Comparison of ENCODE assay signal across 9 mouse cellular contexts in the genomic region with DNA sequence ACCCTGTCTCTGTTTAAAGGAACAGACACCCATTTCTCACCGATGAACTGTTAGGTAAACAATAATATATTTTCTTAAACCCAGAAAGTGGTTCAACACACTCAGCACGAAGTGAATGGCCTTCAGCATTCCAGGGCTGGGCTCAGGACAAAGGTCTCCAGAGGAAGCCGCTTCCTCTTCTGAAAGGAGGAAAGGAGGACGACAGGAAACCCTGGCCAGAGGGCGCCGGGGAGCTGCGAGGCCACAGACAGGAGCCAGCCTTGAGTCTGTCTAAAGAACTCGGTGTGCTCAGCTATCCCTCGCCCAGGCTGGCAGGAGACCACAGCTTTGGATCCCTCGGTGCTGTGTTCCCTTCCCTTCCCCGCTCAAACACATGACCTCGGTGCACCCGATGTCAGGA. TPM values are rescaled to one million over a fixed set of nuclear protein-coding genes. Genes with fewer than 3 reads are reported as not detected.
DNase-seq lines count a peak whose midpoint lies in the region; ATAC-seq and TF ChIP-seq lines count a peak whose summit lies in the region.
"Had no signal": no experiment of that assay in that cellular context is flagged by ENCODE, and none has a peak within 500 bp of the region (broad histone marks: within the 10 kb centered on the region; RNA-seq: fewer than 3 reads in every experiment).

No protein-coding gene starts in this region.

- H3K36me3 ChIP-seq in lung, embryonic 16.5 days (ENCODE audit: control insufficient read depth, insufficient read depth, low read length): no peaks in the 10 kb centered on the region

- TF ChIP-seq POLR2A in lung, adult 2 months (IDR thresholded peaks at IDR 0.05; ENCODE audit: borderline replicate concordance, extremely low read depth, low read depth, low read length): no peak

- no peak for DNase-seq in lung, adult 2 months
- DNase-seq in adrenal gland, postnatal 4 days (ENCODE audit: low spot score in 2 of 2): peak; percentile 8 to 15
- peak; percentile 26 for DNase-seq in kidney, adult 18-20 months
- DNase-seq in lung, postnatal 4 days: peak; percentile 16 to 27
- DNase-seq in right cerebral cortex, adult 18-20 months: no peak
- DNase-seq in natural killer cell, adult 2 months (ENCODE audit: low spot score in 2 of 2): no peak

- no peaks in the 10 kb centered on the region for H3K27me3 ChIP-seq in lung, embryonic 16.5 days (ENCODE audit: control insufficient read depth, insufficient read depth, low read depth, low read length)

- no peak overlapping the region for H3K9ac ChIP-seq in lung, embryonic 16.5 days (ENCODE audit: low read length)

- peaks cover 6% of the 10 kb centered on the region; the same call in 1 of the 2 replicates for H3K4me1 ChIP-seq in lung, embryonic 16.5 days (replicated peaks; ENCODE audit: control insufficient read depth, insufficient read depth, low read length)
- H3K4me1 ChIP-seq in lung, adult 2 months (ENCODE audit: control insufficient read depth, insufficient read depth, low read length): peaks cover 3% of the 10 kb centered on the region; the same call in 1 of the 2 replicates

- 0 out of 2 replicates have a peak overlapping the region, but pooled peaks have one; percentile 9 for H3K4me2 ChIP-seq in lung, embryonic 16.5 days (ENCODE audit: low read depth, low read length)

- ATAC-seq in lung, embryonic 16.5 days (ENCODE audit: low read depth): 0 out of 2 replicates have a peak, but pooled peaks have one; percentile 38
- ATAC-seq: Patski had no signal

- no peaks in the 10 kb centered on the region for H3K9me3 ChIP-seq in lung, embryonic 16.5 days (ENCODE audit: control insufficient read depth, low read length)

- TF ChIP-seq CTCF in lung, adult 2 months (IDR thresholded peaks at IDR 0.05; ENCODE audit: insufficient read depth, low read length): no peak

- no peak overlapping the region for H3K4me3 ChIP-seq in lung, embryonic 16.5 days (ENCODE audit: low read length)
- H3K4me3 ChIP-seq in lung, adult 2 months (replicated peaks; ENCODE audit: extremely low read depth, low read depth, low read length): no peak overlapping the region

- 13% methylated on average over 13 of the region's 13 CpGs for WGBS in lung, embryonic 16.5 days
- 10% methylated on average over 13 of the region's 13 CpGs for WGBS in lung, adult 2 months

- H3K27ac ChIP-seq in lung, embryonic 16.5 days (ENCODE audit: low read length): no peak overlapping the region

RNA-seq across cellular contexts. Expression of a gene that starts 50.8 kb away (rescaled TPM):
- 1.2 and 2.1 TPM in 2 replicates for polyA plus RNA-seq in lung, embryonic 16.5 days (2015; fragmentation: Nextera tagmentation; extraction: Ambion mirVana)
- polyA plus RNA-seq in lung, adult 2 months (2012; rRNA removed): 0.76 and 1.0 TPM in 2 replicates
- total RNA-seq in adrenal gland, postnatal 4 days (2021): under 1 TPM in 1 of 2 experiments, not detected in 1; 0.62 TPM
- total RNA-seq: hematopoietic stem cell, adult 5-6 weeks had no signal
- polyA plus RNA-seq: Patski had no signal

RNA-seq across cellular contexts. Expression of a gene that starts 57.8 kb away (rescaled TPM):
- polyA plus RNA-seq in lung, embryonic 16.5 days (2015; fragmentation: Nextera tagmentation; extraction: Ambion mirVana): 4.5 and 5.1 TPM in 2 replicates
- 8.2 and 9.4 TPM in 2 replicates for polyA plus RNA-seq in lung, adult 2 months (2012; rRNA removed)
- 10 to 100 TPM; 11.3 to 14.2 TPM for total RNA-seq in adrenal gland, postnatal 4 days (2021)

Comparison
In these comparisons a context has a peak if more than half of its experiments do, and no peak if none do; other contexts are left out.
1. DNase-seq: peak in adrenal gland, postnatal 4 days (2 of 2), kidney, adult 18-20 months (single experiment) and lung, postnatal 4 days (2 of 2); none in lung, adult 2 months (single experiment), right cerebral cortex, adult 18-20 months (single experiment) and natural killer cell, adult 2 months (0 of 2).